Mouse (Mus musculus) adrenal gland, postnatal 4 days (tissue): ENCODE data around the gene Csnka2ip. TPM values are rescaled to one million over a fixed set of nuclear protein-coding genes. Genes with fewer than 3 reads are reported as not detected.

Source experiments
- total RNA-seq, 2 experiments: library from RNA; stranded (reverse); gene quantifications; 2 replicates each; pipeline ENCODE4 v1.2.3; 2021

Csnka2ip gene
- total RNA-seq, 2 experiments from 2014 or later: 0.11 TPM; not detected in 1

Other genes starting within 250 kb of the Csnka2ip start
- 10 to 100 TPM; 30.6 to 31.3 TPM for gene 4930453N24Rik, start 168.8 kb upstream of the Csnka2ip start, total RNA-seq
- 10 to 100 TPM; 21.4 to 21.5 TPM for gene Zfp654, start 249.2 kb upstream of the Csnka2ip start, total RNA-seq
- 100 to 1,000 TPM; 132 TPM for gene Cggbp1, start 249.6 kb upstream of the Csnka2ip start, total RNA-seq